Mouse (Mus musculus): ENCODE measurements around the gene Samsn1.

DNA sequence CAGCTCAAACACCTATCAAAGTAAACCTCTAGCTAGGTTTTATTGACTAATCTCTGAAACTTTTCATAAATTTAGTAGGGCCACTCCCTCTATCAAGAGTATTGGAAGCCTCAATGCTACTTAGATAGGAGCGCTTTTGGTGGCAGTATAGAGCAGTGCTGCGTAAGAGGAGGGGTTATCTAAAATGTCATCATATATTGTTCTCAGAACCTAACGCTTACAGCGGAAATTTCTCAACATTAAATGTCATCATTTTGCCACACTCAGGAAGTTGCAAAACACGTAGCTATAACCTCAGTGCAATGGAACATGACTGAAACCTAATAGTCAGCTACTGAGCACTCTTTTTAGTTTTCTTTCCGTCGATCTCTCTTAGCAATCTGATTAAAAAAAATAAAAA lies 166.7 kb downstream of the Samsn1 start:
- no peak for TF ChIP-seq CTCF (IDR thresholded peaks at IDR 0.05; ENCODE audit: borderline replicate concordance, control insufficient read depth, extremely low read depth, insufficient read depth, low read length, poor library complexity)
- TF ChIP-seq POLR2A (IDR thresholded peaks at IDR 0.05; ENCODE audit: control insufficient read depth, extremely low read depth, insufficient read depth, low read length, poor library complexity), result no peak
